8 mouse cellular contexts compared by ENCODE assay signal in the genomic region with DNA sequence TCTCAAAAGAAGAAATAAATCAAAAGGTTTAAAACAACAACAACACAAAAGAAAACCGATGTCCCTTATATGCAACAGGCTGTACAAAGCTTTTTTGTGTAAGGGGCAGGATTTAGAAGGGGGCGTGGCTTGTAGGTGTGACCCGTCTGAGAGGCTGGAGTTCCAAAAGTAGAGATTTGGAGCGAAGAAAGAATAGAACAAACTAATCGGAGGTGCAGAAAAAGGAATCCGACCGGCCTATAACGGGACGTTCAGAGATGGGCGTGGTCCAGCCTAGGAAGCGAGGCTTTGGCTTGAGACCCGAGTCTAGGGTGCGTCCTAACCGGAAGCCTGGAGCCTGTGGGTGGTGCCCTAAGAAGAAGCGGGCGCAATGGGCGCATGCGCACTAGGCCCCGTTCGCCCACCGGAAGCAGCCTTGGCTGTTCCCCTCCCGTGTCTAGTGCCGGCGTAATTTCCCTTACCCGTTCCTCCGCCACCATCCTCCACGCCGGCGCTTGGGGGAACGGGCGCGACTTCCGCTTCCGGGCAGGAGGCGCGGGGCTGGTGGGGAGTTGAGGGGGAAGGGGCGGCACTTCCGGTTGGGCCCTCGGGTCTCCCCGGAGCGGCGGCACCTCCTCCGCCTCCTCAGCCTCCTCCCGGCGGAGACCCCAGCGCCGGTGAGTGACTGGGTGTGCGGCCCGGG. TPM values are rescaled to one million over a fixed set of nuclear protein-coding genes. Genes with fewer than 3 reads are reported as not detected.
A peak's percentile ranks its signal among the peaks of the same experiment; 100 is the strongest.
DNase-seq lines count a peak whose midpoint lies in the region; ATAC-seq lines count a peak whose summit lies in the region.

Gene Zfp865 (plus strand): TSS at position 377 of the 682 bp plus-strand sequence.
Gene Ccdc106 (plus strand): TSS at position 554 of the 682 bp plus-strand sequence.

- intact Hi-C loops in left cerebral cortex, postnatal 10 days (cut with DNase I): no loop called here

- ATAC-seq in inflammation-experienced regulatory T-cells, adult 6 months: peak; percentile 88
- ATAC-seq in megakaryocyte-erythroid progenitor cell, adult 5-6 weeks (replicated peaks; ENCODE audit: low FRiP score, low TSS enrichment, poor library complexity, severe bottlenecking): peak; percentile 91

- DNase-seq in adipocyte (ENCODE audit: low spot score): peak; percentile 97
- DNase-seq in embryo, embryonic 10 days (ENCODE audit: low spot score): peak; percentile 99
- peak; percentile 99 for DNase-seq in gastrocnemius, postnatal 10 days
- peak; percentile 99 to 100 for DNase-seq in left cerebral cortex, postnatal 10 days (ENCODE audit: extremely low spot score in 1 of 2, low spot score in 2 of 2)
- peak; percentile 99 for DNase-seq in right cerebral cortex, postnatal 25 days
- peak; percentile 98 to 99 for DNase-seq in urinary bladder, postnatal 4 days (ENCODE audit: low spot score in 2 of 2)

RNA-seq across cellular contexts. Expression of gene Zfp865, which starts in this region (rescaled TPM):
- total RNA-seq in gastrocnemius, postnatal 10 days (2021): 10 to 100 TPM; 16.8 to 21.0 TPM
- 1 to 10 TPM; 2.5 to 6.7 (median 5.2) TPM for polyA plus RNA-seq in inflammation-experienced regulatory T-cells, adult 6 months (2017; shearing (Covaris generic))
- total RNA-seq in left cerebral cortex, postnatal 10 days (2021): 10 to 100 TPM; 35.4 to 36.5 TPM
- 22.7 and 24.4 TPM in 2 replicates for total RNA-seq in megakaryocyte-erythroid progenitor cell, adult 5-6 weeks (2014; fragmentation: Nextera tagmentation)
- total RNA-seq in megakaryocyte-erythroid progenitor cell, adult 5-6 weeks (2017): 7.8 and 9.8 TPM in 2 replicates

RNA-seq across cellular contexts. Expression of gene Ccdc106, which starts in this region (rescaled TPM):
- 1 to 10 TPM in 1 of 2 experiments, under 1 TPM in 1; 0.35 to 1.4 TPM for total RNA-seq in gastrocnemius, postnatal 10 days (2021)
- polyA plus RNA-seq in inflammation-experienced regulatory T-cells, adult 6 months (2017; shearing (Covaris generic)): not detected
- 10 to 100 TPM; 59.7 to 59.9 TPM for total RNA-seq in left cerebral cortex, postnatal 10 days (2021)
- total RNA-seq in megakaryocyte-erythroid progenitor cell, adult 5-6 weeks (2014; fragmentation: Nextera tagmentation): not detected in 2 replicates
- total RNA-seq in megakaryocyte-erythroid progenitor cell, adult 5-6 weeks (2017): 0.42 and 0.56 TPM in 2 replicates

Comparison
In these comparisons a context has a peak if more than half of its experiments do, and no peak if none do; other contexts are left out.
1. Peak in every context shown above with its lines: DNase-seq and ATAC-seq.
2. RNA of gene Ccdc106 (total RNA-seq): 59.7 to 59.9 TPM in left cerebral cortex, postnatal 10 days; 0.35 to 1.4 TPM in gastrocnemius, postnatal 10 days and 0.42 to 0.56 TPM in megakaryocyte-erythroid progenitor cell, adult 5-6 weeks; every median in the first group is over 10 times any median in the second.